Mouse (Mus musculus) embryonic facial prominence, embryonic 10.5 days (tissue): Measurements from ENCODE around the gene Zglp1. TPM values are rescaled to one million over a fixed set of nuclear protein-coding genes. Genes with fewer than 3 reads are reported as not detected.
A peak's percentile ranks its signal among the peaks of the same experiment; 100 is the strongest.
"Not testable (repeated sequence)": the region's sequence is repeated elsewhere in the genome, so short reads cannot be mapped to it uniquely, and the experiment has no call there.

Experiments
- DNase-seq: peaks from one replicate; pipeline ENCODE4 v3.0.0-alpha.2; 2017; ENCODE audit warnings: low spot score
- H3K27ac ChIP-seq: fragments of 300-500 bp; sonication (generic); replicated peaks from 2 replicates; pipeline ENCODE4 v1.5.1; 2016; ENCODE audit warnings: mild to moderate bottlenecking
- H3K27me3 ChIP-seq: fragments of 300-500 bp; sonication (generic); replicated peaks from 2 replicates; pipeline ENCODE4 v1.6.1; 2016; ENCODE audit warnings: low read depth, mild to moderate bottlenecking; ENCODE audit not compliant: poor library complexity, severe bottlenecking
- H3K36me3 ChIP-seq: fragments of 300-500 bp; sonication (generic); replicated peaks from 2 replicates; pipeline ENCODE4 v1.6.1; 2016; ENCODE audit warnings: mild to moderate bottlenecking, moderate library complexity
- H3K4me1 ChIP-seq: fragments of 300-500 bp; sonication (generic); 2 replicates; pipeline ENCODE4 v1.6.1; 2016
- H3K4me3 ChIP-seq: fragments of 300-500 bp; sonication (generic); 2 replicates; pipeline ENCODE4 v1.5.1; 2016; ENCODE audit warnings: mild to moderate bottlenecking, moderate library complexity
- H3K9me3 ChIP-seq: fragments of 300-500 bp; sonication (generic); 2 replicates; pipeline ENCODE4 v1.6.1; 2016; ENCODE audit warnings: mild to moderate bottlenecking
- WGBS: fragments of 180-500 bp; shearing (Covaris S2); methylation state at CpG from one replicate; pipeline ENCODE4 v1.1.7; 2016; 5-methylcytosine and 5-hydroxymethylcytosine counted together
- polyA plus RNA-seq: library from polyadenylated mRNA; unstranded; fragments of >200 nt; fragmentation: Nextera tagmentation; extraction: Ambion mirVana; gene quantifications from 2 replicates; pipeline ENCODE4 v1.2.1, GENCODE M21; 2016

Gene Zglp1
- polyA plus RNA-seq, 1 experiment from 2014 or later, result 1.8 TPM

- 70% methylated on average over 1 of the region's 1 CpGs for WGBS
- H3K9me3 ChIP-seq, result not testable (repeated sequence)
Measured at GRCm38 (mm10) chr9:21044785-21045184, 22.1 kb downstream of the Zglp1 start.

GRCm38 (mm10) chr9:21043563-21043962, 23.3 kb downstream of the Zglp1 start:
- H3K27me3 ChIP-seq, result peaks cover 33% of the 10 kb centered on the region
- H3K4me1 ChIP-seq, result peaks cover 9% of the 10 kb centered on the region; the same call in 1 of the 2 replicates
- H3K27ac ChIP-seq, result no peak overlapping the region
- DNase-seq, result no peak
- 82% methylated on average over 4 of the region's 4 CpGs for WGBS
- peaks cover 2% of the 10 kb centered on the region; the same call in 1 of the 2 replicates for H3K9me3 ChIP-seq
- H3K36me3 ChIP-seq, result no peaks in the 10 kb centered on the region
- no peak overlapping the region for H3K4me3 ChIP-seq

More at GRCm38 (mm10) chr9:21044785-21045184, 22.1 kb downstream of the Zglp1 start:
- H3K4me3 ChIP-seq, H3K27ac ChIP-seq, H3K36me3 ChIP-seq, DNase-seq, H3K4me1 ChIP-seq: not testable (repeated sequence)
- peaks cover 21% of the 10 kb centered on the region for H3K27me3 ChIP-seq

GRCm38 (mm10) chr9:21041308-21041707, 25.6 kb downstream of the Zglp1 start:
- H3K27ac ChIP-seq, result no peak overlapping the region
- DNase-seq, result no peak
- H3K27me3 ChIP-seq, result peaks cover 55% of the 10 kb centered on the region
- peaks cover 30% of the 10 kb centered on the region for H3K4me1 ChIP-seq
- peaks cover 3% of the 10 kb centered on the region; the same call in 1 of the 2 replicates for H3K9me3 ChIP-seq
- H3K4me3 ChIP-seq, result no peak overlapping the region
- WGBS, result 41% methylated on average over 4 of the region's 4 CpGs
- H3K36me3 ChIP-seq, result no peaks in the 10 kb centered on the region

- no peak for DNase-seq
- peaks cover 41% of the 10 kb centered on the region for H3K4me1 ChIP-seq
- WGBS, result 78% methylated on average over 3 of the region's 3 CpGs
Measured at GRCm38 (mm10) chr9:21039779-21040178, 27.1 kb downstream of the Zglp1 start.

GRCm38 (mm10) chr9:21037481-21037891, 29.4 kb downstream of the Zglp1 start:
- peak overlapping the region; percentile 3; the same call in 1 of the 2 replicates for H3K27ac ChIP-seq
- peaks cover 94% of the 10 kb centered on the region for H3K27me3 ChIP-seq
- H3K9me3 ChIP-seq, result peaks cover 3% of the 10 kb centered on the region; the same call in 1 of the 2 replicates
- H3K36me3 ChIP-seq, result no peaks in the 10 kb centered on the region
- DNase-seq, result peak; percentile 63
- H3K4me1 ChIP-seq, result peaks cover 59% of the 10 kb centered on the region
- H3K4me3 ChIP-seq, result peak overlapping the region; percentile 48
- 1% methylated on average over 31 of the region's 31 CpGs for WGBS

More at GRCm38 (mm10) chr9:21039779-21040178, 27.1 kb downstream of the Zglp1 start:
- Histone ChIP-seq H3K9me3 (peaks cover 3% of the 10 kb centered on the region; the same call in 1 of the 2 replicates), H3K27me3 (peaks cover 71% of the 10 kb centered on the region), H3K4me3 (no peak overlapping the region), H3K27ac (no peak overlapping the region), H3K36me3 (no peaks in the 10 kb centered on the region)

- Histone ChIP-seq H3K4me3 (peak overlapping the region; percentile 48), H3K27me3 (peaks cover 100% of the 10 kb centered on the region), H3K4me1 (peaks cover 67% of the 10 kb centered on the region), H3K36me3 (no peaks in the 10 kb centered on the region), H3K27ac (no peak overlapping the region), H3K9me3 (peaks cover 3% of the 10 kb centered on the region; the same call in 1 of the 2 replicates)
- DNase-seq, result peak; percentile 39
- under 1% methylated on average over 22 of the region's 22 CpGs for WGBS
Measured at GRCm38 (mm10) chr9:21036666-21037065, 30.2 kb downstream of the Zglp1 start.

GRCm38 (mm10) chr9:21036161-21036560, 30.7 kb downstream of the Zglp1 start:
- Histone ChIP-seq H3K9me3 (peaks cover 3% of the 10 kb centered on the region; the same call in 1 of the 2 replicates), H3K4me3 (0 out of 2 replicates have a peak overlapping the region, but pooled peaks have one; percentile 2), H3K4me1 (peaks cover 68% of the 10 kb centered on the region), H3K27me3 (peaks cover 100% of the 10 kb centered on the region), H3K36me3 (no peaks in the 10 kb centered on the region), H3K27ac (no peak overlapping the region)
- DNase-seq, result peak; percentile 38
- 5% methylated on average over 20 of the region's 20 CpGs for WGBS

GRCm38 (mm10) chr9:21035586-21035985, 31.3 kb downstream of the Zglp1 start:
- peaks cover 3% of the 10 kb centered on the region; the same call in 1 of the 2 replicates for H3K9me3 ChIP-seq
- H3K27me3 ChIP-seq, result peaks cover 100% of the 10 kb centered on the region
- H3K27ac ChIP-seq, result no peak overlapping the region
- WGBS, result 13% methylated on average over 9 of the region's 9 CpGs
- H3K4me3 ChIP-seq, result 0 out of 2 replicates have a peak overlapping the region, but pooled peaks have one; percentile 2
- peaks cover 70% of the 10 kb centered on the region for H3K4me1 ChIP-seq
- no peak for DNase-seq
- no peaks in the 10 kb centered on the region for H3K36me3 ChIP-seq

GRCm38 (mm10) chr9:21034481-21035085, 32.3 kb downstream of the Zglp1 start:
- peak; percentile 62 for DNase-seq
- H3K4me3 ChIP-seq, result peak overlapping the region; percentile 8; the same call in 1 of the 2 replicates
- H3K4me1 ChIP-seq, result peaks cover 80% of the 10 kb centered on the region
- no peaks in the 10 kb centered on the region for H3K36me3 ChIP-seq
- H3K27ac ChIP-seq, result no peak overlapping the region
- H3K27me3 ChIP-seq, result peaks cover 100% of the 10 kb centered on the region
- WGBS, result 1% methylated on average over 17 of the region's 17 CpGs
- peaks cover 3% of the 10 kb centered on the region; the same call in 1 of the 2 replicates for H3K9me3 ChIP-seq

GRCm38 (mm10) chr9:21033136-21033535, 33.8 kb downstream of the Zglp1 start:
- Histone ChIP-seq H3K27ac (no peak overlapping the region), H3K4me3 (peak overlapping the region; percentile 57), H3K36me3 (no peaks in the 10 kb centered on the region), H3K4me1 (peaks cover 85% of the 10 kb centered on the region), H3K27me3 (peaks cover 100% of the 10 kb centered on the region), H3K9me3 (no peaks in the 10 kb centered on the region)
- peak; percentile 83 for DNase-seq
- under 1% methylated on average over 34 of the region's 34 CpGs for WGBS

- 4% methylated on average over 7 of the region's 7 CpGs for WGBS
- no peak for DNase-seq
- Histone ChIP-seq H3K9me3 (no peaks in the 10 kb centered on the region), H3K27ac (no peak overlapping the region), H3K27me3 (peaks cover 100% of the 10 kb centered on the region), H3K4me1 (peaks cover 82% of the 10 kb centered on the region), H3K36me3 (no peaks in the 10 kb centered on the region), H3K4me3 (peak overlapping the region; percentile 57)
Measured at GRCm38 (mm10) chr9:21032491-21032890, 34.4 kb downstream of the Zglp1 start.

GRCm38 (mm10) chr9:21031896-21032351, 35.0 kb downstream of the Zglp1 start, which contains the start of gene Icam5:
Gene Icam5 (plus strand): TSS chr9:21032073.
- H3K4me1 ChIP-seq, result peaks cover 76% of the 10 kb centered on the region
- peak within 1 kb of the TSS; percentile 57 for H3K4me3 ChIP-seq
- H3K27me3 ChIP-seq, result peaks cover 100% of the 10 kb centered on the region
- no peak within 1 kb of the TSS for H3K27ac ChIP-seq
- under 1% methylated on average over 35 of the region's 35 CpGs for WGBS
- DNase-seq, result peak; percentile 53
- no peaks in the 10 kb centered on the region for H3K9me3 ChIP-seq
- H3K36me3 ChIP-seq, result no peaks in the 10 kb centered on the region
